Mouse (Mus musculus): Measurements from ENCODE around the gene Mki67. TPM values are rescaled to one million over a fixed set of nuclear protein-coding genes. Genes with fewer than 3 reads are reported as not detected.

Gene Mki67
- polyA plus RNA-seq (2015; fragmentation: Nextera tagmentation; extraction: Ambion mirVana), result 43.7 and 44.3 TPM in 2 replicates

DNA sequence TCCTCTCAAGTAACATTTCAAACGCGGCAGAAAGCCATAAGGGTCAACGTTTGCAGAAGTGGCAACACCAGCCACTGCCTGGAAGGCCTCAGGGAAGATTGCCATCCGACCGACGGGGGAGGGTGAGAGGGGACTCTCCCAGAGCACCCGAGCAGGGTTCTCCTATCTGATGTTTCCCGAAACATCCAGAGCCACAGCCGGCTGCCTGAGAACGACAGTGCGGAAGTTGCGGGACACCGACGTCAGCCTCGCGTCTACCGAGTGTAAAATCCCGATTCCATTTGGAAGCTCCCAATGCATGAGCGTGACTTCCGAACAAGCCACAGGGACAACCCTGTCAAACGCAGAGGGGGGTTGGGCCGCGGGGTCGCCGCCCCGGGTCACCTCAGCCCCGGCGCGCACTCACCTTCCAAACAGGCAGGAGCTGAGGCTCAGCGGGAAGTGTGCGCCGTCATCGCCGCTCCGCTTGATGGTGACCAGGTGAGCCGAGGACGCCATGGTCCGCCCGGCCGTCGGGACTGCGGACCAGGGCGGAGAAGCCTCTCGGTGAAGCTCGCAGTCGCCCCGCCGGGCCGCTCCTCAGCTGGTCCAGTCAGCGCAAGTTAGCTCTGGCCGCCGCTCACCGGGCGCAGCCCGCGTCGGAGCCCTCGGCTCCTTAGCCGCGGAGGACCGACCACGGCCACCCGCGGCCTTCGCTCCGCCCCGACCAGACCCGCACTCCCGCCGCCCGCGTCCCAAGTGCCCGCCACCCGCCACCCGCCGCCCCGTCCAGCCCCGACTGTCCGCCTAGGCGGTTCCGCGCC is at the start of gene Mki67:
Mki67 (minus strand) TSS at position 720 of the 803 bp plus-strand sequence.
- no peak; the same call in 1 of the 2 replicates for ATAC-seq (ENCODE audit: low read depth)
- Histone ChIP-seq H3K4me2 (ENCODE audit: low read depth, low read length) (peak within 1 kb of the TSS; percentile 63), H3K27ac (ENCODE audit: low read length) (peak within 1 kb of the TSS; percentile 81), H3K4me3 (ENCODE audit: low read length) (peak within 1 kb of the TSS; percentile 91), H3K4me1 (replicated peaks; ENCODE audit: control insufficient read depth, insufficient read depth, low read length) (peaks cover 21% of the 10 kb centered on the region), H3K27me3 (ENCODE audit: control insufficient read depth, insufficient read depth, low read depth, low read length) (no peaks in the 10 kb centered on the region), H3K9me3 (ENCODE audit: control insufficient read depth, low read length) (no peaks in the 10 kb centered on the region), H3K9ac (ENCODE audit: low read length) (peak within 1 kb of the TSS; percentile 93), H3K36me3 (ENCODE audit: control insufficient read depth, insufficient read depth, low read length) (no peaks in the 10 kb centered on the region; the same call in 1 of the 2 replicates)
- WGBS, result 0% methylated on average over 76 of the region's 82 CpGs

- 56% methylated on average over 2 of the region's 2 CpGs for whole genome bisulfite sequencing
- H3K27ac ChIP-seq (ENCODE audit: low read length), result no peak overlapping the region
- H3K9me3 ChIP-seq (ENCODE audit: control insufficient read depth, low read length), result no peaks in the 10 kb centered on the region
- H3K36me3 ChIP-seq (ENCODE audit: control insufficient read depth, insufficient read depth, low read length), result no peaks in the 10 kb centered on the region
- H3K4me2 ChIP-seq (ENCODE audit: low read depth, low read length), result no peak overlapping the region
- no peak for ATAC-seq (ENCODE audit: low read depth)
- H3K27me3 ChIP-seq (ENCODE audit: control insufficient read depth, insufficient read depth, low read depth, low read length), result no peaks in the 10 kb centered on the region
- no peak overlapping the region for H3K4me3 ChIP-seq (ENCODE audit: low read length)
- no peaks in the 10 kb centered on the region for H3K4me1 ChIP-seq (replicated peaks; ENCODE audit: control insufficient read depth, insufficient read depth, low read length)
- no peak overlapping the region for H3K9ac ChIP-seq (ENCODE audit: low read length)
Observed at GRCm38 (mm10) chr7:135763311-135763710, 47.1 kb upstream of the Mki67 start.

- WGBS, result 81% methylated on average over 12 of the region's 12 CpGs
Observed at GRCm38 (mm10) chr7:135758754-135759510, 42.8 kb upstream of the Mki67 start.

DNA sequence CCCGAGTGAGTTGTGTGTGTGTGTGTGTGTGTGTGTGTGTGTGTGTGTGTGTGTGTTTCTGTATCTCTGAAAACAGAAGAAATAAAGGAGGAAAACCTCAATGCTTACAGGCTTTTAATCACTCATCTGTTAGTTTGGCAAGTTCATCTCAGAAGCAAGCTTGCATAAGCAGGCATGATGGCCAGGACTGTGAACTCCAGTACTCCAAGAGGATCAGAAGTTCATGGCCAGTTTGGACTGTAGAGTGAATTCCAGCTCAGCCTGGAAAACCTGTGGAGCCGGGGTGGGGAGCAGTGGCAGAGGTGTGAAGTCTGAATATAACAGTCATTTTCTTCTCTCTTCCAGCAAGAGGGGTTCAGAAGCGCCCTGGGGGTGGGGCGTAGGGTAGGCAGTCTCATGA is 42.0 kb upstream of the Mki67 start:
- 51% methylated on average over 4 of the region's 4 CpGs for WGBS
- Histone ChIP-seq H3K27ac (ENCODE audit: low read length) (no peak overlapping the region), H3K4me3 (ENCODE audit: low read length) (no peak overlapping the region), H3K9me3 (ENCODE audit: control insufficient read depth, low read length) (no peaks in the 10 kb centered on the region), H3K4me2 (ENCODE audit: low read depth, low read length) (no peak overlapping the region), H3K36me3 (ENCODE audit: control insufficient read depth, insufficient read depth, low read length) (no peaks in the 10 kb centered on the region), H3K27me3 (ENCODE audit: control insufficient read depth, insufficient read depth, low read depth, low read length) (no peaks in the 10 kb centered on the region), H3K4me1 (replicated peaks; ENCODE audit: control insufficient read depth, insufficient read depth, low read length) (no peaks in the 10 kb centered on the region), H3K9ac (ENCODE audit: low read length) (no peak overlapping the region)
- no peak for ATAC-seq (ENCODE audit: low read depth)

More at GRCm38 (mm10) chr7:135758754-135759510, 42.8 kb upstream of the Mki67 start:
- Histone ChIP-seq H3K9ac (ENCODE audit: low read length) (no peak overlapping the region), H3K4me3 (ENCODE audit: low read length) (no peak overlapping the region), H3K9me3 (ENCODE audit: control insufficient read depth, low read length) (no peaks in the 10 kb centered on the region), H3K27ac (ENCODE audit: low read length) (no peak overlapping the region), H3K27me3 (ENCODE audit: control insufficient read depth, insufficient read depth, low read depth, low read length) (no peaks in the 10 kb centered on the region), H3K4me2 (ENCODE audit: low read depth, low read length) (no peak overlapping the region), H3K36me3 (ENCODE audit: control insufficient read depth, insufficient read depth, low read length) (no peaks in the 10 kb centered on the region), H3K4me1 (replicated peaks; ENCODE audit: control insufficient read depth, insufficient read depth, low read length) (no peaks in the 10 kb centered on the region)
- ATAC-seq (ENCODE audit: low read depth), result no peak

DNA sequence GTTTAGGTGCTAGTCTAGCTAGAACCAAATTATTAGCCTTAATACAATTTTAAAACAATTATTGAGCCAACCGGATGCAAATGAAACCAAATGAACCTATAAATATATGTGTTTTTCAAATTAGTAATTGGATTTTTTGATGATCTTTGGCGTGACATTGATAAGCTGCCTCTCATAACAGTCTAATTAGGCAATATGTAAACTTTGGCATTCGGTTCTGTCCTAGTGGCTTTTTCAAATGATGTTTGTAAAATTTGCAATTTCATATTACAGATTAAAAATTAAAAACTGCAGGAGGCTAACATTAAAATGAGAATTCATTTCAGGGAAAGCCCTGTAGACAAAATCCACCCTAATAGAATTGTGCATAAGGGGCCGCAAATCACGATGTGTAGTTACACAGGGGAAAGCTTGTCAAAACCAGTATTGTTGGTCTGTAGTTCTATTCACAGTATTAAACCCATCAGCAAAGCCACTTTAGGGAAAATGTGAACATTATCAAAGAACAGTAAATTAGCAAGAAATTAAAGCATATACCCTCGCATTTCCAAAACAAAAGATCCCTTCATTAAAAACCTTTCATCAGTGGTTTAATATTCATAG is 40.9 kb upstream of the Mki67 start:
- no peak overlapping the region for H3K4me2 ChIP-seq (ENCODE audit: low read depth, low read length)
- no peaks in the 10 kb centered on the region for H3K4me1 ChIP-seq (replicated peaks; ENCODE audit: control insufficient read depth, insufficient read depth, low read length)
- 85% methylated on average over 6 of the region's 6 CpGs for WGBS
- no peak overlapping the region for H3K4me3 ChIP-seq (ENCODE audit: low read length)
- no peak for ATAC-seq (ENCODE audit: low read depth)
- no peaks in the 10 kb centered on the region for H3K27me3 ChIP-seq (ENCODE audit: control insufficient read depth, insufficient read depth, low read depth, low read length)
- no peak overlapping the region for H3K9ac ChIP-seq (ENCODE audit: low read length)
- no peaks in the 10 kb centered on the region for H3K9me3 ChIP-seq (ENCODE audit: control insufficient read depth, low read length)
- H3K36me3 ChIP-seq (ENCODE audit: control insufficient read depth, insufficient read depth, low read length), result no peaks in the 10 kb centered on the region
- no peak overlapping the region for H3K27ac ChIP-seq (ENCODE audit: low read length)

- WGBS, result 43% methylated on average over 6 of the region's 6 CpGs
- no peaks in the 10 kb centered on the region for H3K9me3 ChIP-seq (ENCODE audit: control insufficient read depth, low read length)
- no peak overlapping the region for H3K4me3 ChIP-seq (ENCODE audit: low read length)
- H3K27ac ChIP-seq (ENCODE audit: low read length), result peak overlapping the region; percentile 8; the same call in 1 of the 2 replicates
- H3K27me3 ChIP-seq (ENCODE audit: control insufficient read depth, insufficient read depth, low read depth, low read length), result no peaks in the 10 kb centered on the region
- no peak overlapping the region for H3K4me2 ChIP-seq (ENCODE audit: low read depth, low read length)
- H3K36me3 ChIP-seq (ENCODE audit: control insufficient read depth, insufficient read depth, low read length), result no peaks in the 10 kb centered on the region
- H3K4me1 ChIP-seq (replicated peaks; ENCODE audit: control insufficient read depth, insufficient read depth, low read length), result peaks cover 15% of the 10 kb centered on the region
- no peak overlapping the region for H3K9ac ChIP-seq (ENCODE audit: low read length)
- peak; percentile 88 for ATAC-seq (ENCODE audit: low read depth)
Observed at GRCm38 (mm10) chr7:135748986-135749385, 32.8 kb upstream of the Mki67 start.

GRCm38 (mm10) chr7:135747072-135747471 is 30.9 kb upstream of the Mki67 start:
- Histone ChIP-seq H3K36me3 (ENCODE audit: control insufficient read depth, insufficient read depth, low read length) (no peaks in the 10 kb centered on the region), H3K4me2 (ENCODE audit: low read depth, low read length) (no peak overlapping the region), H3K9ac (ENCODE audit: low read length) (no peak overlapping the region), H3K9me3 (ENCODE audit: control insufficient read depth, low read length) (peaks cover 3% of the 10 kb centered on the region; the same call in 1 of the 2 replicates), H3K27ac (ENCODE audit: low read length) (no peak overlapping the region), H3K4me1 (replicated peaks; ENCODE audit: control insufficient read depth, insufficient read depth, low read length) (peaks cover 15% of the 10 kb centered on the region), H3K27me3 (ENCODE audit: control insufficient read depth, insufficient read depth, low read depth, low read length) (no peaks in the 10 kb centered on the region), H3K4me3 (ENCODE audit: low read length) (no peak overlapping the region)
- no peak for ATAC-seq (ENCODE audit: low read depth)
- 28% methylated on average over 2 of the region's 2 CpGs for WGBS

DNA sequence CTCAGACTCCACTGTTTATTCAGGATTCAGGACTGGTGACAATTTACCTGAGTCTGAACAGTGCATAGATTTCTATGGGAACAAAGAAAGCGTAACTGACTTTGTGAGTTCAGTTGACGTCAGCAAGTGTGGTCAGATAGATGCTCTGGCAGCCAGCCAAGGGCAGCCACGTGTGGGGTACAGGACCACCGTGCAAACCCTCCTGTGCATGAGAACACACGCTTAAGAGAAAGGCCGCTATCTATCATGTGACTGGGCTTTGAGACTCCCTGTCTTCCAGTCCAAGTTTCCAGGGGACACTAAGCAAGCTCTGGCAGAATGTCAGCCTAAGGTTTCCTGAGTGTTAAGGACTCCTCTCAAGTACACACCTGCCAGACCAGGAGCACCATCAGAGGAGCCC is 30.4 kb upstream of the Mki67 start:
- Histone ChIP-seq H3K27ac (ENCODE audit: low read length) (no peak overlapping the region), H3K36me3 (ENCODE audit: control insufficient read depth, insufficient read depth, low read length) (no peaks in the 10 kb centered on the region), H3K4me3 (ENCODE audit: low read length) (no peak overlapping the region), H3K9ac (ENCODE audit: low read length) (no peak overlapping the region), H3K27me3 (ENCODE audit: control insufficient read depth, insufficient read depth, low read depth, low read length) (no peaks in the 10 kb centered on the region), H3K9me3 (ENCODE audit: control insufficient read depth, low read length) (peaks cover 3% of the 10 kb centered on the region; the same call in 1 of the 2 replicates), H3K4me2 (ENCODE audit: low read depth, low read length) (no peak overlapping the region), H3K4me1 (replicated peaks; ENCODE audit: control insufficient read depth, insufficient read depth, low read length) (peaks cover 15% of the 10 kb centered on the region)
- 31% methylated on average over 6 of the region's 6 CpGs for WGBS
- ATAC-seq (ENCODE audit: low read depth), result no peak

GRCm38 (mm10) chr7:135745091-135745490 is 28.9 kb upstream of the Mki67 start:
- H3K4me1 ChIP-seq (replicated peaks; ENCODE audit: control insufficient read depth, insufficient read depth, low read length), result peaks cover 15% of the 10 kb centered on the region
- H3K27me3 ChIP-seq (ENCODE audit: control insufficient read depth, insufficient read depth, low read depth, low read length), result no peaks in the 10 kb centered on the region
- 27% methylated on average over 2 of the region's 2 CpGs for WGBS
- peak; percentile 86 for ATAC-seq (ENCODE audit: low read depth)
- no peak overlapping the region for H3K4me2 ChIP-seq (ENCODE audit: low read depth, low read length)
- H3K9me3 ChIP-seq (ENCODE audit: control insufficient read depth, low read length), result peaks cover 3% of the 10 kb centered on the region; the same call in 1 of the 2 replicates
- no peak overlapping the region for H3K9ac ChIP-seq (ENCODE audit: low read length)
- no peak overlapping the region for H3K4me3 ChIP-seq (ENCODE audit: low read length)
- no peaks in the 10 kb centered on the region for H3K36me3 ChIP-seq (ENCODE audit: control insufficient read depth, insufficient read depth, low read length)
- H3K27ac ChIP-seq (ENCODE audit: low read length), result 0 out of 2 replicates have a peak overlapping the region, but pooled peaks have one; percentile 32
